Mouse (Mus musculus): ENCODE measurements around the gene 1700123O20Rik. TPM values are rescaled to one million over a fixed set of nuclear protein-coding genes. Genes with fewer than 3 reads are reported as not detected.

Gene 1700123O20Rik
- 82.9 and 88.9 TPM in 2 replicates for polyA plus RNA-seq (2014; fragmentation: Nextera tagmentation; extraction: Ambion mirVana)

- Histone ChIP-seq H3K4me3 (ENCODE audit: low read depth, low read length) (peak within 1 kb of the TSS; percentile 84), H3K36me3 (ENCODE audit: control insufficient read depth, insufficient read depth, low read length) (peaks cover 24% of the 10 kb centered on the region), H3K4me2 (replicated peaks; ENCODE audit: low read depth, low read length) (peak within 1 kb of the TSS; percentile 72), H3K9me3 (ENCODE audit: control insufficient read depth, low read depth, low read length) (no peaks in the 10 kb centered on the region), H3K9ac (replicated peaks; ENCODE audit: low read depth, low read length) (peak within 1 kb of the TSS; percentile 97), H3K27me3 (ENCODE audit: control insufficient read depth, insufficient read depth, low read length) (no peaks in the 10 kb centered on the region), H3K27ac (ENCODE audit: low read length) (peak within 1 kb of the TSS; percentile 96), H3K4me1 (ENCODE audit: control insufficient read depth, insufficient read depth, low read length) (peaks cover 13% of the 10 kb centered on the region; the same call in 1 of the 2 replicates)
- under 1% methylated on average over 41 of the region's 41 CpGs for WGBS
- peak; percentile 76 for ATAC-seq (ENCODE audit: insufficient number of reproducible peaks, insufficient read depth, low FRiP score, low read depth)
These were observed at the start of gene 1700123O20Rik for GRCm38 (mm10) chr14:54686063-54686521. Gene 1700123O20Rik, plus strand, starts transcription at chr14:54686216.

GRCm38 (mm10) chr14:54636954-54637353 lies 49.1 kb upstream of the 1700123O20Rik start:
- Histone ChIP-seq H3K4me2 (replicated peaks; ENCODE audit: low read depth, low read length) (no peak overlapping the region), H3K4me1 (ENCODE audit: control insufficient read depth, insufficient read depth, low read length) (peaks cover 11% of the 10 kb centered on the region; the same call in 1 of the 2 replicates), H3K36me3 (ENCODE audit: control insufficient read depth, insufficient read depth, low read length) (peaks cover 38% of the 10 kb centered on the region), H3K9ac (replicated peaks; ENCODE audit: low read depth, low read length) (no peak overlapping the region), H3K27ac (ENCODE audit: low read length) (no peak overlapping the region), H3K4me3 (ENCODE audit: low read depth, low read length) (no peak overlapping the region), H3K27me3 (ENCODE audit: control insufficient read depth, insufficient read depth, low read length) (no peaks in the 10 kb centered on the region), H3K9me3 (ENCODE audit: control insufficient read depth, low read depth, low read length) (no peaks in the 10 kb centered on the region)
- ATAC-seq (ENCODE audit: insufficient number of reproducible peaks, insufficient read depth, low FRiP score, low read depth) = no peak
- 57% methylated on average over 8 of the region's 8 CpGs for WGBS

- peaks cover 38% of the 10 kb centered on the region for H3K36me3 ChIP-seq (ENCODE audit: control insufficient read depth, insufficient read depth, low read length)
These were observed 47.8 kb upstream of the 1700123O20Rik start for GRCm38 (mm10) chr14:54638210-54638609.

GRCm38 (mm10) chr14:54640121-54640520 lies 45.9 kb upstream of the 1700123O20Rik start:
- 13% methylated on average over 4 of the region's 4 CpGs for WGBS
- no peak for ATAC-seq (ENCODE audit: insufficient number of reproducible peaks, insufficient read depth, low FRiP score, low read depth)
- H3K9ac ChIP-seq (replicated peaks; ENCODE audit: low read depth, low read length) = no peak overlapping the region
- H3K9me3 ChIP-seq (ENCODE audit: control insufficient read depth, low read depth, low read length) = no peaks in the 10 kb centered on the region
- no peaks in the 10 kb centered on the region for H3K27me3 ChIP-seq (ENCODE audit: control insufficient read depth, insufficient read depth, low read length)
- no peak overlapping the region for H3K27ac ChIP-seq (ENCODE audit: low read length)
- peak overlapping the region; percentile 85 for H3K4me2 ChIP-seq (replicated peaks; ENCODE audit: low read depth, low read length)
- peaks cover 50% of the 10 kb centered on the region for H3K36me3 ChIP-seq (ENCODE audit: control insufficient read depth, insufficient read depth, low read length)
- H3K4me1 ChIP-seq (ENCODE audit: control insufficient read depth, insufficient read depth, low read length) = peaks cover 11% of the 10 kb centered on the region; the same call in 1 of the 2 replicates
- peak overlapping the region; percentile 49 for H3K4me3 ChIP-seq (ENCODE audit: low read depth, low read length)

More at GRCm38 (mm10) chr14:54638210-54638609, 47.8 kb upstream of the 1700123O20Rik start:
- Histone ChIP-seq H3K27ac (ENCODE audit: low read length) (no peak overlapping the region), H3K4me1 (ENCODE audit: control insufficient read depth, insufficient read depth, low read length) (peaks cover 11% of the 10 kb centered on the region; the same call in 1 of the 2 replicates), H3K27me3 (ENCODE audit: control insufficient read depth, insufficient read depth, low read length) (no peaks in the 10 kb centered on the region), H3K9me3 (ENCODE audit: control insufficient read depth, low read depth, low read length) (no peaks in the 10 kb centered on the region), H3K4me2 (replicated peaks; ENCODE audit: low read depth, low read length) (no peak overlapping the region), H3K9ac (replicated peaks; ENCODE audit: low read depth, low read length) (no peak overlapping the region), H3K4me3 (ENCODE audit: low read depth, low read length) (no peak overlapping the region)
- no peak for ATAC-seq (ENCODE audit: insufficient number of reproducible peaks, insufficient read depth, low FRiP score, low read depth)
- WGBS = 78% methylated on average over 5 of the region's 5 CpGs

GRCm38 (mm10) chr14:54640946-54641304 lies 45.1 kb upstream of the 1700123O20Rik start, which contains the start of gene Gm17606:
Gene Gm17606, plus strand, starts transcription at chr14:54640952.
- Histone ChIP-seq H3K27ac (ENCODE audit: low read length) (peak within 1 kb of the TSS; percentile 64), H3K4me1 (ENCODE audit: control insufficient read depth, insufficient read depth, low read length) (peaks cover 11% of the 10 kb centered on the region; the same call in 1 of the 2 replicates), H3K4me2 (replicated peaks; ENCODE audit: low read depth, low read length) (peak within 1 kb of the TSS; percentile 85), H3K9me3 (ENCODE audit: control insufficient read depth, low read depth, low read length) (no peaks in the 10 kb centered on the region), H3K36me3 (ENCODE audit: control insufficient read depth, insufficient read depth, low read length) (peaks cover 56% of the 10 kb centered on the region), H3K4me3 (ENCODE audit: low read depth, low read length) (peak within 1 kb of the TSS; percentile 49), H3K9ac (replicated peaks; ENCODE audit: low read depth, low read length) (peak within 1 kb of the TSS; percentile 76), H3K27me3 (ENCODE audit: control insufficient read depth, insufficient read depth, low read length) (no peaks in the 10 kb centered on the region)
- WGBS = 3% methylated on average over 22 of the region's 28 CpGs
- ATAC-seq (ENCODE audit: insufficient number of reproducible peaks, insufficient read depth, low FRiP score, low read depth) = peak; percentile 20; the same call in 1 of the 2 replicates

- WGBS = under 1% methylated on average over 45 of the region's 52 CpGs
- peak within 1 kb of the TSS; percentile 49 for H3K4me3 ChIP-seq (ENCODE audit: low read depth, low read length)
These were observed 44.6 kb upstream of the 1700123O20Rik start, which contains the start of gene Cdh24 for GRCm38 (mm10) chr14:54641305-54641969. Gene Cdh24, minus strand, starts transcription at chr14:54641364.

GRCm38 (mm10) chr14:54642224-54642944 lies 43.6 kb upstream of the 1700123O20Rik start:
- no peak for ATAC-seq (ENCODE audit: insufficient number of reproducible peaks, insufficient read depth, low FRiP score, low read depth)
- no peak overlapping the region for H3K27ac ChIP-seq (ENCODE audit: low read length)
- H3K9me3 ChIP-seq (ENCODE audit: control insufficient read depth, low read depth, low read length) = no peaks in the 10 kb centered on the region
- H3K36me3 ChIP-seq (ENCODE audit: control insufficient read depth, insufficient read depth, low read length) = peaks cover 60% of the 10 kb centered on the region
- no peak overlapping the region for H3K9ac ChIP-seq (replicated peaks; ENCODE audit: low read depth, low read length)
- 78% methylated on average over 25 of the region's 25 CpGs for WGBS
- no peak overlapping the region for H3K4me2 ChIP-seq (replicated peaks; ENCODE audit: low read depth, low read length)
- H3K4me3 ChIP-seq (ENCODE audit: low read depth, low read length) = no peak overlapping the region
- peaks cover 11% of the 10 kb centered on the region; the same call in 1 of the 2 replicates for H3K4me1 ChIP-seq (ENCODE audit: control insufficient read depth, insufficient read depth, low read length)
- no peaks in the 10 kb centered on the region for H3K27me3 ChIP-seq (ENCODE audit: control insufficient read depth, insufficient read depth, low read length)

More at GRCm38 (mm10) chr14:54641305-54641969, 44.6 kb upstream of the 1700123O20Rik start, which contains the start of gene Cdh24:
- H3K36me3 ChIP-seq (ENCODE audit: control insufficient read depth, insufficient read depth, low read length) = peaks cover 56% of the 10 kb centered on the region
- H3K27me3 ChIP-seq (ENCODE audit: control insufficient read depth, insufficient read depth, low read length) = no peaks in the 10 kb centered on the region
- no peaks in the 10 kb centered on the region for H3K9me3 ChIP-seq (ENCODE audit: control insufficient read depth, low read depth, low read length)
- peak within 1 kb of the TSS; percentile 85 for H3K4me2 ChIP-seq (replicated peaks; ENCODE audit: low read depth, low read length)
- ATAC-seq (ENCODE audit: insufficient number of reproducible peaks, insufficient read depth, low FRiP score, low read depth) = peak; percentile 93
- peaks cover 11% of the 10 kb centered on the region; the same call in 1 of the 2 replicates for H3K4me1 ChIP-seq (ENCODE audit: control insufficient read depth, insufficient read depth, low read length)
- peak within 1 kb of the TSS; percentile 64 for H3K27ac ChIP-seq (ENCODE audit: low read length)
- peak within 1 kb of the TSS; percentile 76 for H3K9ac ChIP-seq (replicated peaks; ENCODE audit: low read depth, low read length)

- Histone ChIP-seq H3K4me1 (ENCODE audit: control insufficient read depth, insufficient read depth, low read length) (peaks cover 11% of the 10 kb centered on the region; the same call in 1 of the 2 replicates), H3K4me2 (replicated peaks; ENCODE audit: low read depth, low read length) (no peak overlapping the region), H3K27ac (ENCODE audit: low read length) (no peak overlapping the region), H3K36me3 (ENCODE audit: control insufficient read depth, insufficient read depth, low read length) (peaks cover 62% of the 10 kb centered on the region), H3K9ac (replicated peaks; ENCODE audit: low read depth, low read length) (no peak overlapping the region), H3K27me3 (ENCODE audit: control insufficient read depth, insufficient read depth, low read length) (no peaks in the 10 kb centered on the region), H3K4me3 (ENCODE audit: low read depth, low read length) (no peak overlapping the region), H3K9me3 (ENCODE audit: control insufficient read depth, low read depth, low read length) (no peaks in the 10 kb centered on the region)
- no peak for ATAC-seq (ENCODE audit: insufficient number of reproducible peaks, insufficient read depth, low FRiP score, low read depth)
- 87% methylated on average over 2 of the region's 2 CpGs for WGBS
These were observed 43.0 kb upstream of the 1700123O20Rik start for GRCm38 (mm10) chr14:54643011-54643410.

All from stomach, embryonic 14.5 days (tissue).